Mouse (Mus musculus): ENCODE measurements around the gene Adamts2. TPM values are rescaled to one million over a fixed set of nuclear protein-coding genes. Genes with fewer than 3 reads are reported as not detected.

Gene Adamts2
- polyA plus RNA-seq, 1 experiment from 2014 or later = 8.2 TPM

GRCm38 (mm10) chr11:50589060-50589459 lies 12.8 kb upstream of the Adamts2 start:
- H3K9me3 ChIP-seq (replicated peaks; ENCODE audit: control insufficient read depth, low read length) = no peaks in the 10 kb centered on the region
- no peak overlapping the region for H3K9ac ChIP-seq (ENCODE audit: low read length)
- WGBS = 41% methylated on average over 11 of the region's 11 CpGs
- no peaks in the 10 kb centered on the region for H3K36me3 ChIP-seq (ENCODE audit: control insufficient read depth, insufficient read depth)
- no peak overlapping the region for H3K4me2 ChIP-seq (ENCODE audit: low read depth, low read length)
- H3K4me3 ChIP-seq (ENCODE audit: low read length) = no peak overlapping the region
- ATAC-seq (replicated peaks; ENCODE audit: extremely low read depth, insufficient read depth, low FRiP score) = no peak
- no peaks in the 10 kb centered on the region for H3K27me3 ChIP-seq (ENCODE audit: control insufficient read depth, insufficient read depth, low read length)
- H3K27ac ChIP-seq (ENCODE audit: low read length) = no peak overlapping the region
- H3K4me1 ChIP-seq (ENCODE audit: control insufficient read depth, insufficient read depth, low read length) = no peaks in the 10 kb centered on the region

- Histone ChIP-seq H3K4me2 (ENCODE audit: low read depth, low read length) (no peak overlapping the region), H3K27ac (ENCODE audit: low read length) (no peak overlapping the region), H3K9ac (ENCODE audit: low read length) (no peak overlapping the region), H3K36me3 (ENCODE audit: control insufficient read depth, insufficient read depth) (no peaks in the 10 kb centered on the region), H3K4me3 (ENCODE audit: low read length) (no peak overlapping the region), H3K9me3 (replicated peaks; ENCODE audit: control insufficient read depth, low read length) (no peaks in the 10 kb centered on the region), H3K27me3 (ENCODE audit: control insufficient read depth, insufficient read depth, low read length) (no peaks in the 10 kb centered on the region), H3K4me1 (ENCODE audit: control insufficient read depth, insufficient read depth, low read length) (no peaks in the 10 kb centered on the region)
- WGBS = 87% methylated on average over 13 of the region's 13 CpGs
- ATAC-seq (replicated peaks; ENCODE audit: extremely low read depth, insufficient read depth, low FRiP score) = no peak
Observed at GRCm38 (mm10) chr11:50591053-50591452, 10.8 kb upstream of the Adamts2 start.

- no peak for ATAC-seq (replicated peaks; ENCODE audit: extremely low read depth, insufficient read depth, low FRiP score)
- no peaks in the 10 kb centered on the region for H3K36me3 ChIP-seq (ENCODE audit: control insufficient read depth, insufficient read depth)
- no peaks in the 10 kb centered on the region for H3K4me1 ChIP-seq (ENCODE audit: control insufficient read depth, insufficient read depth, low read length)
- no peak overlapping the region for H3K4me2 ChIP-seq (ENCODE audit: low read depth, low read length)
- H3K9me3 ChIP-seq (replicated peaks; ENCODE audit: control insufficient read depth, low read length) = no peaks in the 10 kb centered on the region
- no peak overlapping the region for H3K4me3 ChIP-seq (ENCODE audit: low read length)
- 77% methylated on average over 16 of the region's 16 CpGs for WGBS
- H3K27me3 ChIP-seq (ENCODE audit: control insufficient read depth, insufficient read depth, low read length) = no peaks in the 10 kb centered on the region
- no peak overlapping the region for H3K27ac ChIP-seq (ENCODE audit: low read length)
- H3K9ac ChIP-seq (ENCODE audit: low read length) = no peak overlapping the region
Observed at GRCm38 (mm10) chr11:50592892-50593553, 8.9 kb upstream of the Adamts2 start.

GRCm38 (mm10) chr11:50596571-50596970 lies 5.3 kb upstream of the Adamts2 start:
- Histone ChIP-seq H3K9me3 (replicated peaks; ENCODE audit: control insufficient read depth, low read length) (no peaks in the 10 kb centered on the region), H3K27ac (ENCODE audit: low read length) (no peak overlapping the region), H3K27me3 (ENCODE audit: control insufficient read depth, insufficient read depth, low read length) (peaks cover 18% of the 10 kb centered on the region), H3K36me3 (ENCODE audit: control insufficient read depth, insufficient read depth) (no peaks in the 10 kb centered on the region), H3K4me2 (ENCODE audit: low read depth, low read length) (no peak overlapping the region), H3K4me1 (ENCODE audit: control insufficient read depth, insufficient read depth, low read length) (no peaks in the 10 kb centered on the region), H3K4me3 (ENCODE audit: low read length) (no peak overlapping the region), H3K9ac (ENCODE audit: low read length) (no peak overlapping the region)
- no peak for ATAC-seq (replicated peaks; ENCODE audit: extremely low read depth, insufficient read depth, low FRiP score)
- 67% methylated on average over 2 of the region's 2 CpGs for WGBS

- Histone ChIP-seq H3K36me3 (ENCODE audit: control insufficient read depth, insufficient read depth) (no peaks in the 10 kb centered on the region), H3K4me1 (ENCODE audit: control insufficient read depth, insufficient read depth, low read length) (peaks cover 11% of the 10 kb centered on the region; the same call in 1 of the 2 replicates), H3K27me3 (ENCODE audit: control insufficient read depth, insufficient read depth, low read length) (peaks cover 37% of the 10 kb centered on the region), H3K9ac (ENCODE audit: low read length) (no peak overlapping the region), H3K4me3 (ENCODE audit: low read length) (no peak overlapping the region), H3K4me2 (ENCODE audit: low read depth, low read length) (no peak overlapping the region), H3K27ac (ENCODE audit: low read length) (no peak overlapping the region), H3K9me3 (replicated peaks; ENCODE audit: control insufficient read depth, low read length) (no peaks in the 10 kb centered on the region)
- no peak for ATAC-seq (replicated peaks; ENCODE audit: extremely low read depth, insufficient read depth, low FRiP score)
- WGBS = 51% methylated on average over 2 of the region's 2 CpGs
Observed at GRCm38 (mm10) chr11:50599156-50599555, 2.7 kb upstream of the Adamts2 start.

GRCm38 (mm10) chr11:50602356-50603081 lies 635 bp downstream of the Adamts2 start:
- H3K4me2 ChIP-seq (ENCODE audit: low read depth, low read length) = peak overlapping the region; percentile 73
- H3K27ac ChIP-seq (ENCODE audit: low read length) = no peak overlapping the region
- H3K4me1 ChIP-seq (ENCODE audit: control insufficient read depth, insufficient read depth, low read length) = peaks cover 11% of the 10 kb centered on the region; the same call in 1 of the 2 replicates
- H3K27me3 ChIP-seq (ENCODE audit: control insufficient read depth, insufficient read depth, low read length) = peaks cover 55% of the 10 kb centered on the region
- no peaks in the 10 kb centered on the region for H3K36me3 ChIP-seq (ENCODE audit: control insufficient read depth, insufficient read depth)
- H3K4me3 ChIP-seq (ENCODE audit: low read length) = peak overlapping the region; percentile 56
- under 1% methylated on average over 59 of the region's 59 CpGs for WGBS
- no peaks in the 10 kb centered on the region for H3K9me3 ChIP-seq (replicated peaks; ENCODE audit: control insufficient read depth, low read length)
- H3K9ac ChIP-seq (ENCODE audit: low read length) = peak overlapping the region; percentile 59
- peak; percentile 24; the same call in 1 of the 2 replicates for ATAC-seq (replicated peaks; ENCODE audit: extremely low read depth, insufficient read depth, low FRiP score)

- peaks cover 55% of the 10 kb centered on the region for H3K27me3 ChIP-seq (ENCODE audit: control insufficient read depth, insufficient read depth, low read length)
- H3K4me2 ChIP-seq (ENCODE audit: low read depth, low read length) = peak overlapping the region; percentile 73
- ATAC-seq (replicated peaks; ENCODE audit: extremely low read depth, insufficient read depth, low FRiP score) = peak; percentile 38; the same call in 1 of the 2 replicates
- WGBS = 1% methylated on average over 52 of the region's 52 CpGs
- no peaks in the 10 kb centered on the region for H3K36me3 ChIP-seq (ENCODE audit: control insufficient read depth, insufficient read depth)
- peak overlapping the region; percentile 59 for H3K9ac ChIP-seq (ENCODE audit: low read length)
- H3K27ac ChIP-seq (ENCODE audit: low read length) = no peak overlapping the region
- peaks cover 11% of the 10 kb centered on the region; the same call in 1 of the 2 replicates for H3K4me1 ChIP-seq (ENCODE audit: control insufficient read depth, insufficient read depth, low read length)
- no peaks in the 10 kb centered on the region for H3K9me3 ChIP-seq (replicated peaks; ENCODE audit: control insufficient read depth, low read length)
- H3K4me3 ChIP-seq (ENCODE audit: low read length) = peak overlapping the region; percentile 56
Observed at GRCm38 (mm10) chr11:50603082-50603910, 1.4 kb downstream of the Adamts2 start.

GRCm38 (mm10) chr11:50604371-50604770 lies 2.5 kb downstream of the Adamts2 start:
- no peak for ATAC-seq (replicated peaks; ENCODE audit: extremely low read depth, insufficient read depth, low FRiP score)
- 69% methylated on average over 16 of the region's 16 CpGs for WGBS
- Histone ChIP-seq H3K9ac (ENCODE audit: low read length) (no peak overlapping the region), H3K27me3 (ENCODE audit: control insufficient read depth, insufficient read depth, low read length) (peaks cover 53% of the 10 kb centered on the region), H3K4me2 (ENCODE audit: low read depth, low read length) (no peak overlapping the region), H3K27ac (ENCODE audit: low read length) (no peak overlapping the region), H3K36me3 (ENCODE audit: control insufficient read depth, insufficient read depth) (no peaks in the 10 kb centered on the region), H3K4me3 (ENCODE audit: low read length) (no peak overlapping the region), H3K9me3 (replicated peaks; ENCODE audit: control insufficient read depth, low read length) (no peaks in the 10 kb centered on the region), H3K4me1 (ENCODE audit: control insufficient read depth, insufficient read depth, low read length) (peaks cover 11% of the 10 kb centered on the region; the same call in 1 of the 2 replicates)

All from heart, embryonic 16.5 days (tissue).